Mouse (Mus musculus) left cerebral cortex, postnatal 36 days (tissue): ENCODE measurements around the gene Tut7. TPM values are rescaled to one million over a fixed set of nuclear protein-coding genes. Genes with fewer than 3 reads are reported as not detected.
"Not testable (repeated sequence)": the region's sequence is repeated elsewhere in the genome, so short reads cannot be mapped to it uniquely, and the experiment has no call there.

Source experiments
- DNase-seq, 2 experiments: peaks; one replicate each; pipeline ENCODE4 v3.0.0; 2021 to 2022; ENCODE audit warnings: low spot score in 2 of 2, mixed read lengths in 1 of 2
- intact Hi-C: fragments of 180-260 bp; cut with DNase I; formaldehyde crosslinking; loops from one replicate; pipeline ENCODE4 v1.15.1; 2025
- total RNA-seq, 2 experiments: library from RNA; stranded (reverse); gene quantifications; 2 replicates each; pipeline ENCODE4 v1.2.3; 2021

Tut7 gene
- total RNA-seq, 2 experiments from 2014 or later = 56.0 to 66.8 TPM

DNA sequence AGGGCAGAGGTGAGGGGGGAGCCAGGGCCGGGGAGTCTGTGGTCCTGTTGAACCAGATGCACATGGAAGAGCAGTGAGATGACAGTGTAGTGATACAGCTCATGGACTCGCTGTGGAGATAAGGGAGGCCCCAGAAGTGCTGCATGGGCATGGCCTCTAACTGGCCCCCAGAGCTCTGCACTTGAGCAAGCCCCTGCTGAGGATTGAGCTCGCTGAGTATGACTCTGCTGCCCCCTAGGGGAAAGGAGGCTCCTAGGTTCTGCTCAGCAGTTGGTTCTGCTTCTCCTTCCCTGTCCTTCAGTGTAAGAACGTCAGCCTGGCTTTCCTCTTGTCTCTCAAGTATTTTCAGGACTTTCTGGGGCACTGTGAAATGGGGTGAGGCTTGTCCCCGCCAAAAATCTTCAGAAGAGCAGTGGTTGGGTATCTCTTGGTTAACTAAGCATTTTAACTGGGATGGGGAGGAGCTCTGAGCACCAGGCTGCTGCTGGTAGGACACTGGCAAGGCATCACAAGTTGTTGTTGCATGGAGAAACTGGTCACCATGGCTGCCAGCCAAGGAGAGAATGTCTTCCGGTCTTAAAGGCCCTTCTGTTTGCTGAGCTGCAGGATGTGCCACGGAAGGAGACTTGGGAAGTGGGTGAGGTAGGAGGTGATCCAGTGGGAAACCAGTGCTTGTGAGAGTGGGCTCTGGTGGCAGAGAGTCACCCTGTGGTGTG, 94.4 kb downstream of the Tut7 start:
- intact Hi-C loops = loop anchor here (5.0 kb wide), 1 partner anchor 91 kb away; no protein-coding TSS in a partner anchor
- DNase-seq = peak; percentile 77 to 82

DNA sequence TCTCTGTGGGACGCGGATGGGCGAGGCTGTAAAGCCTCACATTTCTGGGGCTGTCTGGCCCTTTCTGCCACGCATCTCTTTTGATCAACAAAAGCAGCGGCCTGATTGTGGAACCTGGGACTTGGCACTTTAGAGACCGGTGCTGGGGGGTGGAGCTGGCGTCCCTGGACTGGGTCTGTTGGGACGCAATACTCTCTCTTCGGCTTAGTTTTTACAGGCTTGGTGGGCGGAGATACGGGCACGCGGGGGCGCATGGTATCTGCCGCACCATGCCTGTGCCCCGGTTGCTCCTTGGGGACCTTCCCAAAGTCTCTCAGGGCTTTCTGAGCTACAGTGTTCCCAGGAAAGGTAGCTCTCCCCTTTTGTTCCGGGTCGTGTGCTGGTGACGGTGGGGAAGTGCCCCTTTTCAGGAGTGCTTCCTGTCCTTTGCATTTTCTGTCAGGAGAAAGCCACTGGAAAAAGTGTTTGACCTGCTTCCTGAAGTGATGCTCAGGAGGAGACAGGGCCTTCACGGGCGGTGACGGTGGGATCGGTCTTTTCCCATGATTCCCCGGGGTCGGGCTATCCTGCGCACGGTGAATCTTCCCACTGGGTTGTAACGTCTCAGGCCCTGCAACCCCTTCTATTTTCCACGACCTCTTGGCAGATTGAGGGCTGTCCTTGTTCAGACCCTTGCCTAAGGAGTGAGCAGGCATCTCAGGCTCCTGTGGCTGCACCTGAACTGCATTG, 96.6 kb downstream of the Tut7 start:
- no peak for DNase-seq
- intact Hi-C loops = loop anchor here (5.0 kb wide), 1 partner anchor 89 kb away; no protein-coding TSS in a partner anchor

- DNase-seq, intact Hi-C loops: not testable (repeated sequence)
Measured at GRCm38 (mm10) chr13:59722089-59722488, 100.9 kb downstream of the Tut7 start.

Other genes with a start within 250 kb of the Tut7 start
- gene Agtpbp1, start 237.9 kb downstream of the Tut7 start, total RNA-seq = 100 to 1,000 TPM; 340 to 342 TPM
- gene Naa35, start 237.9 kb downstream of the Tut7 start, total RNA-seq = 10 to 100 TPM; 81.2 to 93.5 TPM
- 10 to 100 TPM; 17.2 to 20.5 TPM for gene Golm1, start 147.3 kb downstream of the Tut7 start, total RNA-seq
- not detected for gene 4921517D22Rik, start 129.0 kb downstream of the Tut7 start, total RNA-seq
- under 1 TPM; 0.12 to 0.25 TPM for gene Spata31d1a, start 112.8 kb downstream of the Tut7 start, total RNA-seq
- gene Spata31d1b, start 110.9 kb downstream of the Tut7 start, total RNA-seq = not detected
- not detected for gene Spata31d1d, start 91.4 kb downstream of the Tut7 start, total RNA-seq
- gene 1700014D04Rik, start 76.4 kb downstream of the Tut7 start, total RNA-seq = 1 to 10 TPM in 1 of 2 experiments, under 1 TPM in 1; 0.86 to 1.3 TPM
- gene Isca1, start 53.3 kb downstream of the Tut7 start, total RNA-seq = 100 to 1,000 TPM; 146 to 158 TPM
- gene Gm49354, start 40.9 kb downstream of the Tut7 start, total RNA-seq = not detected